ENCODE assay signal across 8 mouse cellular contexts in genomic region chr3:143103333-143103732, GRCm38 (mm10).
DNase-seq lines count a peak whose midpoint lies in the region; ATAC-seq and TF ChIP-seq lines count a peak whose summit lies in the region.

No protein-coding gene starts in this region.

- H3K4me2 ChIP-seq in heart, embryonic 11.5 days = no peak overlapping the region
- H3K4me2 ChIP-seq in hindbrain, postnatal 0 days (ENCODE audit: low read depth, low read length) = no peak overlapping the region
- no peak overlapping the region for H3K4me2 ChIP-seq in forebrain, embryonic 12.5 days

- H3K4me1 ChIP-seq in heart, embryonic 11.5 days (ENCODE audit: control insufficient read depth, insufficient read depth, low read length) = peaks cover 8% of the 10 kb centered on the region
- H3K4me1 ChIP-seq in hindbrain, postnatal 0 days (ENCODE audit: insufficient read depth, low read length) = 0 out of 2 replicates have a peak, but pooled peaks cover 5% of the 10 kb centered on the region
- H3K4me1 ChIP-seq in forebrain, embryonic 12.5 days = peaks cover 15% of the 10 kb centered on the region; the same call in 1 of the 2 replicates

- no peak overlapping the region for H3K4me3 ChIP-seq in heart, embryonic 11.5 days (ENCODE audit: low read depth, low read length)
- H3K4me3 ChIP-seq in hindbrain, postnatal 0 days (ENCODE audit: low read length) = no peak overlapping the region
- no peak overlapping the region for H3K4me3 ChIP-seq in forebrain, embryonic 12.5 days (replicated peaks)

- H3K9me3 ChIP-seq in heart, embryonic 11.5 days (replicated peaks; ENCODE audit: control insufficient read depth, low read length) = no peaks in the 10 kb centered on the region
- no peaks in the 10 kb centered on the region for H3K9me3 ChIP-seq in hindbrain, postnatal 0 days (ENCODE audit: low read length)
- H3K9me3 ChIP-seq in forebrain, embryonic 12.5 days = no peaks in the 10 kb centered on the region

- no peaks in the 10 kb centered on the region for H3K36me3 ChIP-seq in heart, embryonic 11.5 days (ENCODE audit: control insufficient read depth, insufficient read depth, low read length)
- H3K36me3 ChIP-seq in hindbrain, postnatal 0 days (ENCODE audit: insufficient read depth, low read length) = no peaks in the 10 kb centered on the region
- no peaks in the 10 kb centered on the region for H3K36me3 ChIP-seq in forebrain, embryonic 12.5 days (replicated peaks)

- peaks cover 6% of the 10 kb centered on the region; the same call in 1 of the 2 replicates for H3K27me3 ChIP-seq in heart, embryonic 11.5 days (ENCODE audit: control insufficient read depth, insufficient read depth, low read length)
- H3K27me3 ChIP-seq in hindbrain, postnatal 0 days (ENCODE audit: insufficient read depth, low read length) = no peaks in the 10 kb centered on the region
- H3K27me3 ChIP-seq in forebrain, embryonic 12.5 days = no peaks in the 10 kb centered on the region; the same call in 1 of the 2 replicates

- peak; percentile 19 to 45 for DNase-seq in heart, postnatal 10 days
- DNase-seq in NIH3T3 (ENCODE audit: low read depth) = peak; percentile 8
- DNase-seq in hindbrain, postnatal 0 days (ENCODE audit: low spot score) = peak; percentile 58
- peak; percentile 60 for DNase-seq in lung, postnatal 14 days
- DNase-seq in spleen, postnatal 14 days (ENCODE audit: low spot score in 2 of 2) = no peak
- DNase-seq in thymus, postnatal 10 days (ENCODE audit: low spot score in 2 of 2) = no peak

- no peak overlapping the region for H3K27ac ChIP-seq in heart, embryonic 11.5 days (ENCODE audit: low read depth, low read length)
- no peak overlapping the region for H3K27ac ChIP-seq in hindbrain, postnatal 0 days
- no peak overlapping the region for H3K27ac ChIP-seq in forebrain, embryonic 12.5 days

- no peak for TF ChIP-seq CTCF in hindbrain, postnatal 0 days (IDR thresholded peaks at IDR 0.05; ENCODE audit: low read depth)

- intact Hi-C loops in heart, postnatal 10 days (cut with DNase I) = no loop called here

- 31% methylated on average over 3 of the region's 3 CpGs for WGBS in heart, embryonic 11.5 days (ENCODE audit: insufficient replicate concordance)
- WGBS in hindbrain, postnatal 0 days = 31% methylated on average over 3 of the region's 3 CpGs
- WGBS in forebrain, embryonic 12.5 days = 26% methylated on average over 3 of the region's 3 CpGs

- H3K9ac ChIP-seq in heart, embryonic 11.5 days (ENCODE audit: low read depth, low read length) = no peak overlapping the region
- H3K9ac ChIP-seq in hindbrain, postnatal 0 days (replicated peaks; ENCODE audit: low read length) = no peak overlapping the region
- no peak overlapping the region for H3K9ac ChIP-seq in forebrain, embryonic 12.5 days

- ATAC-seq in heart, embryonic 11.5 days (replicated peaks; ENCODE audit: insufficient number of reproducible peaks, low FRiP score, low TSS enrichment) = no peak
- ATAC-seq in hindbrain, postnatal 0 days = peak; percentile 31
- ATAC-seq in forebrain, embryonic 12.5 days (ENCODE audit: low FRiP score) = no peak; the same call in 1 of the 2 replicates

Comparison
In these comparisons a context has a peak if more than half of its experiments do, and no peak if none do; other contexts are left out.
1. DNase-seq: peak in heart, postnatal 10 days (2 of 2), NIH3T3 (single experiment), hindbrain, postnatal 0 days (single experiment) and lung, postnatal 14 days (single experiment); none in spleen, postnatal 14 days (0 of 2) and thymus, postnatal 10 days (0 of 2).